ENCODE assay signal across 31 mouse cellular contexts in the genomic region with DNA sequence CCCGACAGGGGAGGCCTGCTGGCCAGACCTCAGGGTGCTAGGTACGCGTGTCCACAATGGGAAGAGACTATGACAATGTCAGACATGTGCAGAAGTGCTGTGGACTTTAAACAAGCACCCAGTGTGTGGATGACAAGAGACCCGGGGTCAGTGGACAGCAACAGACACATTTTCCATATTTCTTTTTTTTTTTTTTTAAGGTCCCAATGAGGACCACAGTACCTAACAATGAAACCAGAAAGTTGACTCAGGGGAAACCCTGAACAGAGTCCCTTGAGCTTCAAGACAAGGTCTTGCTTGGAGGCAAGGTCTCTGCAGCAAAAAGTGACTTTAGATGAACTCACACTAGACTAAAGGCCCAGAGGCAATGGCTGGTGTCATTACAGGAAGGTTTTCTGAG.
"Had no signal": no experiment of that assay in that cellular context is flagged by ENCODE, and none has a peak within 500 bp of the region (broad histone marks: within the 10 kb centered on the region; RNA-seq: fewer than 3 reads in every experiment).

No protein-coding gene starts in this region.

- DNase-seq: left cerebral cortex, postnatal 4 days; liver; liver, embryonic 13.5 days; liver, postnatal 0 days; lung, adult 18-20 months; lung, adult 2 months; lung, embryonic 14.5 days; lung, postnatal 10 days; lung, postnatal 14 days; lung, postnatal 36 days; lung, postnatal 4 days; midbrain, embryonic 14.5 days had no signal

- H3K9ac ChIP-seq: limb, embryonic 12.5 days; limb, embryonic 13.5 days; limb, embryonic 15.5 days; liver, embryonic 12.5 days; liver, embryonic 13.5 days; liver, embryonic 14.5 days; liver, embryonic 15.5 days; liver, postnatal 0 days; lung, embryonic 14.5 days; lung, embryonic 15.5 days; midbrain, embryonic 12.5 days; midbrain, embryonic 13.5 days; midbrain, embryonic 15.5 days; neural tube, embryonic 12.5 days had no signal

- H3K27me3 ChIP-seq: lung, embryonic 15.5 days; midbrain, embryonic 15.5 days; neural tube, embryonic 12.5 days had no signal

- H3K36me3 ChIP-seq: limb, embryonic 12.5 days; limb, embryonic 13.5 days; limb, embryonic 15.5 days; liver, embryonic 12.5 days; liver, embryonic 13.5 days; liver, embryonic 15.5 days; lung, embryonic 15.5 days; midbrain, embryonic 10.5 days; midbrain, embryonic 12.5 days; midbrain, embryonic 13.5 days; midbrain, embryonic 15.5 days; neural tube, embryonic 12.5 days had no signal

- H3K4me3 ChIP-seq: limb, embryonic 12.5 days; limb, embryonic 13.5 days; limb, embryonic 15.5 days; liver, embryonic 12.5 days; liver, embryonic 13.5 days; liver, embryonic 15.5 days; lung, embryonic 15.5 days; megakaryocyte, embryonic 14.5 days; midbrain, embryonic 10.5 days; midbrain, embryonic 12.5 days; midbrain, embryonic 13.5 days; midbrain, embryonic 15.5 days; myocyte; neural tube, embryonic 12.5 days had no signal

- ATAC-seq: liver, embryonic 12.5 days; liver, postnatal 0 days; lung, postnatal 0 days; midbrain, embryonic 13.5 days; midbrain, embryonic 15.5 days; midbrain, embryonic 16.5 days had no signal

- H3K27ac ChIP-seq: limb, embryonic 12.5 days; limb, embryonic 13.5 days; limb, embryonic 15.5 days; liver, embryonic 12.5 days; liver, embryonic 13.5 days; liver, embryonic 14.5 days; liver, embryonic 15.5 days; lung, embryonic 15.5 days; macrophage; midbrain, embryonic 12.5 days; midbrain, embryonic 13.5 days; midbrain, embryonic 15.5 days; neural tube, embryonic 12.5 days had no signal

- H3K4me2 ChIP-seq: limb, embryonic 12.5 days; limb, embryonic 13.5 days; limb, embryonic 15.5 days; liver, embryonic 11.5 days; liver, embryonic 12.5 days; liver, embryonic 13.5 days; liver, embryonic 15.5 days; lung, embryonic 14.5 days; lung, embryonic 15.5 days; midbrain, embryonic 11.5 days; midbrain, embryonic 12.5 days; midbrain, embryonic 13.5 days; midbrain, embryonic 15.5 days; neural tube, embryonic 12.5 days had no signal

- H3K9me3 ChIP-seq: limb, embryonic 12.5 days; limb, embryonic 13.5 days; limb, embryonic 15.5 days; liver, embryonic 12.5 days; liver, embryonic 13.5 days; liver, embryonic 15.5 days; lung, embryonic 15.5 days; midbrain, embryonic 10.5 days; midbrain, embryonic 12.5 days; midbrain, embryonic 13.5 days; midbrain, embryonic 15.5 days; neural tube, embryonic 12.5 days had no signal
